Mouse (Mus musculus): ENCODE data around the gene Olfr320. TPM values are rescaled to one million over a fixed set of nuclear protein-coding genes. Genes with fewer than 3 reads are reported as not detected.

Olfr320 gene
- polyA plus RNA-seq (2016; fragmentation: Nextera tagmentation; extraction: Ambion mirVana), result not detected in 2 replicates

- 79% methylated on average over 1 of the region's 1 CpGs for WGBS
- Histone ChIP-seq H3K27me3 (ENCODE audit: low read depth, poor library complexity, severe bottlenecking) (no peaks in the 10 kb centered on the region), H3K4me3 (no peak within 1 kb of the TSS), H3K36me3 (no peaks in the 10 kb centered on the region), H3K27ac (replicated peaks) (no peak within 1 kb of the TSS), H3K4me1 (no peaks in the 10 kb centered on the region), H3K9me3 (replicated peaks) (no peaks in the 10 kb centered on the region)
- no peak for DNase-seq (ENCODE audit: low spot score)
These were observed at the start of gene Olfr320 for GRCm38 (mm10) chr11:58680799-58681198. Gene Olfr320 (plus strand): TSS chr11:58681099.

- Histone ChIP-seq H3K36me3 (no peaks in the 10 kb centered on the region), H3K4me1 (no peaks in the 10 kb centered on the region; the same call in 1 of the 2 replicates), H3K4me3 (no peak overlapping the region), H3K9me3 (replicated peaks) (no peaks in the 10 kb centered on the region), H3K27me3 (ENCODE audit: low read depth, poor library complexity, severe bottlenecking) (peaks cover 13% of the 10 kb centered on the region), H3K27ac (replicated peaks) (no peak overlapping the region)
- WGBS, result 73% methylated on average over 4 of the region's 4 CpGs
- no peak for DNase-seq (ENCODE audit: low spot score)
These were observed 46.0 kb upstream of the Olfr320 start for GRCm38 (mm10) chr11:58634878-58635277.

GRCm38 (mm10) chr11:58636376-58636977, 44.4 kb upstream of the Olfr320 start:
- no peaks in the 10 kb centered on the region for H3K36me3 ChIP-seq
- H3K27ac ChIP-seq (replicated peaks), result no peak overlapping the region
- H3K4me1 ChIP-seq, result peaks cover 10% of the 10 kb centered on the region
- peak; percentile 57 for DNase-seq (ENCODE audit: low spot score)
- peaks cover 29% of the 10 kb centered on the region for H3K27me3 ChIP-seq (ENCODE audit: low read depth, poor library complexity, severe bottlenecking)
- H3K4me3 ChIP-seq, result no peak overlapping the region
- no peaks in the 10 kb centered on the region for H3K9me3 ChIP-seq (replicated peaks)
- WGBS, result 22% methylated on average over 4 of the region's 4 CpGs

- Histone ChIP-seq H3K4me1 (peaks cover 10% of the 10 kb centered on the region), H3K36me3 (no peaks in the 10 kb centered on the region), H3K27me3 (ENCODE audit: low read depth, poor library complexity, severe bottlenecking) (peaks cover 36% of the 10 kb centered on the region), H3K9me3 (replicated peaks) (no peaks in the 10 kb centered on the region), H3K27ac (replicated peaks) (no peak overlapping the region), H3K4me3 (no peak overlapping the region)
- DNase-seq (ENCODE audit: low spot score), result no peak
- WGBS, result 76% methylated on average over 7 of the region's 7 CpGs
These were observed 42.7 kb upstream of the Olfr320 start for GRCm38 (mm10) chr11:58638176-58638701.

GRCm38 (mm10) chr11:58640272-58640867, 40.5 kb upstream of the Olfr320 start, which contains the start of gene Trim58:
Gene Trim58 (plus strand): TSS chr11:58640465.
- peak; percentile 53 for DNase-seq (ENCODE audit: low spot score)
- H3K27me3 ChIP-seq (ENCODE audit: low read depth, poor library complexity, severe bottlenecking), result peaks cover 36% of the 10 kb centered on the region
- peaks cover 10% of the 10 kb centered on the region for H3K4me1 ChIP-seq
- H3K27ac ChIP-seq (replicated peaks), result peak within 1 kb of the TSS; percentile 72
- peak within 1 kb of the TSS; percentile 59 for H3K4me3 ChIP-seq
- H3K9me3 ChIP-seq (replicated peaks), result no peaks in the 10 kb centered on the region
- WGBS, result 6% methylated on average over 34 of the region's 34 CpGs
- H3K36me3 ChIP-seq, result no peaks in the 10 kb centered on the region

GRCm38 (mm10) chr11:58641057-58641456, 39.8 kb upstream of the Olfr320 start:
- 28% methylated on average over 14 of the region's 14 CpGs for WGBS
- Histone ChIP-seq H3K27ac (replicated peaks) (peak overlapping the region; percentile 72), H3K27me3 (ENCODE audit: low read depth, poor library complexity, severe bottlenecking) (peaks cover 36% of the 10 kb centered on the region), H3K4me1 (peaks cover 10% of the 10 kb centered on the region), H3K4me3 (peak overlapping the region; percentile 59), H3K9me3 (replicated peaks) (no peaks in the 10 kb centered on the region), H3K36me3 (no peaks in the 10 kb centered on the region)
- DNase-seq (ENCODE audit: low spot score), result no peak

GRCm38 (mm10) chr11:58641638-58642358, 39.1 kb upstream of the Olfr320 start:
- H3K4me3 ChIP-seq, result no peak overlapping the region
- DNase-seq (ENCODE audit: low spot score), result no peak
- 88% methylated on average over 13 of the region's 13 CpGs for WGBS
- H3K36me3 ChIP-seq, result no peaks in the 10 kb centered on the region
- H3K27ac ChIP-seq (replicated peaks), result no peak overlapping the region
- peaks cover 36% of the 10 kb centered on the region for H3K27me3 ChIP-seq (ENCODE audit: low read depth, poor library complexity, severe bottlenecking)
- H3K4me1 ChIP-seq, result peaks cover 10% of the 10 kb centered on the region
- H3K9me3 ChIP-seq (replicated peaks), result no peaks in the 10 kb centered on the region

- peak; percentile 38 for DNase-seq (ENCODE audit: low spot score)
- Histone ChIP-seq H3K9me3 (replicated peaks) (no peaks in the 10 kb centered on the region), H3K27ac (replicated peaks) (no peak overlapping the region), H3K27me3 (ENCODE audit: low read depth, poor library complexity, severe bottlenecking) (peaks cover 33% of the 10 kb centered on the region), H3K4me3 (no peak overlapping the region), H3K36me3 (no peaks in the 10 kb centered on the region), H3K4me1 (peaks cover 10% of the 10 kb centered on the region)
- 40% methylated on average over 6 of the region's 6 CpGs for WGBS
These were observed 37.5 kb upstream of the Olfr320 start for GRCm38 (mm10) chr11:58643350-58643749.

- Histone ChIP-seq H3K4me1 (no peaks in the 10 kb centered on the region), H3K4me3 (no peak overlapping the region), H3K27me3 (ENCODE audit: low read depth, poor library complexity, severe bottlenecking) (no peaks in the 10 kb centered on the region), H3K9me3 (replicated peaks) (no peaks in the 10 kb centered on the region), H3K27ac (replicated peaks) (no peak overlapping the region), H3K36me3 (no peaks in the 10 kb centered on the region)
- 89% methylated on average over 3 of the region's 3 CpGs for WGBS
- no peak for DNase-seq (ENCODE audit: low spot score)
These were observed 25.7 kb upstream of the Olfr320 start for GRCm38 (mm10) chr11:58655151-58655550.

- DNase-seq (ENCODE audit: low spot score), result no peak
- Histone ChIP-seq H3K27ac (replicated peaks) (no peak within 1 kb of the TSS), H3K9me3 (replicated peaks) (no peaks in the 10 kb centered on the region), H3K27me3 (ENCODE audit: low read depth, poor library complexity, severe bottlenecking) (no peaks in the 10 kb centered on the region), H3K4me1 (no peaks in the 10 kb centered on the region), H3K36me3 (no peaks in the 10 kb centered on the region), H3K4me3 (no peak within 1 kb of the TSS)
- 89% methylated on average over 4 of the region's 4 CpGs for whole genome bisulfite sequencing
These were observed 22.3 kb upstream of the Olfr320 start, which contains the start of gene Olfr322 for GRCm38 (mm10) chr11:58658596-58658995. Gene Olfr322 (plus strand): TSS chr11:58658782.

- H3K36me3 ChIP-seq, result no peaks in the 10 kb centered on the region
- H3K9me3 ChIP-seq (replicated peaks), result no peaks in the 10 kb centered on the region
- no peaks in the 10 kb centered on the region for H3K27me3 ChIP-seq (ENCODE audit: low read depth, poor library complexity, severe bottlenecking)
- no peaks in the 10 kb centered on the region for H3K4me1 ChIP-seq
- no peak for DNase-seq (ENCODE audit: low spot score)
- H3K27ac ChIP-seq (replicated peaks), result no peak overlapping the region
- no peak overlapping the region for H3K4me3 ChIP-seq
These were observed 11.6 kb upstream of the Olfr320 start for GRCm38 (mm10) chr11:58669252-58669651.

GRCm38 (mm10) chr11:58671825-58672224, 9.1 kb upstream of the Olfr320 start:
- WGBS, result 56% methylated on average over 4 of the region's 4 CpGs
- no peak overlapping the region for H3K27ac ChIP-seq (replicated peaks)
- H3K36me3 ChIP-seq, result no peaks in the 10 kb centered on the region
- no peak overlapping the region for H3K4me3 ChIP-seq
- no peaks in the 10 kb centered on the region for H3K27me3 ChIP-seq (ENCODE audit: low read depth, poor library complexity, severe bottlenecking)
- H3K4me1 ChIP-seq, result no peaks in the 10 kb centered on the region
- H3K9me3 ChIP-seq (replicated peaks), result no peaks in the 10 kb centered on the region
- DNase-seq (ENCODE audit: low spot score), result no peak

- Histone ChIP-seq H3K27ac (replicated peaks) (no peak within 1 kb of the TSS), H3K4me3 (no peak within 1 kb of the TSS), H3K27me3 (ENCODE audit: low read depth, poor library complexity, severe bottlenecking) (no peaks in the 10 kb centered on the region), H3K9me3 (replicated peaks) (peaks cover 19% of the 10 kb centered on the region), H3K36me3 (no peaks in the 10 kb centered on the region), H3K4me1 (no peaks in the 10 kb centered on the region)
- 90% methylated on average over 3 of the region's 3 CpGs for WGBS
- no peak for DNase-seq (ENCODE audit: low spot score)
These were observed 18.0 kb downstream of the Olfr320 start, which contains the start of gene Olfr319 for GRCm38 (mm10) chr11:58698862-58699261. Gene Olfr319 (plus strand): TSS chr11:58699162.
